Mouse (Mus musculus): ENCODE results near the gene Eci2. TPM values are rescaled to one million over a fixed set of nuclear protein-coding genes. Genes with fewer than 3 reads are reported as not detected.
A peak's percentile ranks its signal among the peaks of the same experiment; 100 is the strongest.
"Not testable (repeated sequence)": the region's sequence is repeated elsewhere in the genome, so short reads cannot be mapped to it uniquely, and the experiment has no call there.

The Eci2 gene
- polyA plus RNA-seq, 1 experiment from 2014 or later, result 119 TPM

DNA sequence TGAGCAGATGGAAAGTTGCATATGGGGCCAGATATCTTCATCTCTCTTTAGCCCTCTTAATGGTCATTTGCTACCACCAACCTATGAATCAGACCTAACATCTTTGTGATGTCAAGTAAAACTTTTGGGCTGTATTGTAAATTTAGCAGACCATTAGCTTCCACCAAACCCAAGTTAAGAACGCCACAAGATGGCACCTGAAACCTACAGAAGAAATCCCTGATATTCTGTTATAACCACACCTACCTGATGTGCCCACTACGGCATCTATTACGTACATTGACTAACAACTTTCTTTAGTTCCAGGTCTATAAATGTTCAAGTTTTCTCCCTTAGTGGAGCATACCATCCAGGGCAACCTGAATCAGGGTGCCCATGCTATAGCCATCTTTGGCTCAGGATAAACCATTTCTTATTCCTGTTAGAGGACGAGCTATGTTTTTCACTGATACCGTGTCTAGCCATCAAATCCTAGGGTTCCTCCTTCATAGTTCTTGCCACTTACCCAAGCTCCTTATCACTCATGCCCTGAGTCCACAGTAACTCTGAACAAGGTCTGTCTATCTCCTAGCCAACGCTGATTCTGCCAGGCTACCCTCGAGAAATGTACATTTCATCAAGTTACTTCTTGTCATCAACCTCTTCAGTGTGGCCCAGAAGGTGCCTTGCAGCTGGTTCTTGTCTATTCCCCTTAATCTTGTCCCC, 4.2 kb upstream of the Eci2 start:
- no peak overlapping the region for H3K4me3 ChIP-seq
- no peak overlapping the region for H3K4me2 ChIP-seq
- WGBS, result 67% methylated on average over 7 of the region's 7 CpGs
- H3K27ac ChIP-seq (replicated peaks), result no peak overlapping the region
- H3K9me3 ChIP-seq, result no peaks in the 10 kb centered on the region
- no peak overlapping the region for H3K9ac ChIP-seq
- no peaks in the 10 kb centered on the region for H3K36me3 ChIP-seq
- H3K4me1 ChIP-seq, result no peaks in the 10 kb centered on the region
- ATAC-seq (ENCODE audit: extremely low read depth, insufficient number of reproducible peaks, low FRiP score, low TSS enrichment), result no peak
- no peaks in the 10 kb centered on the region for H3K27me3 ChIP-seq (replicated peaks)

GRCm38 (mm10) chr13:35028365-35028764, 1.5 kb upstream of the Eci2 start:
- no peak overlapping the region for H3K4me3 ChIP-seq
- H3K27ac ChIP-seq (replicated peaks), result no peak overlapping the region
- 78% methylated on average over 3 of the region's 3 CpGs for WGBS
- no peaks in the 10 kb centered on the region for H3K4me1 ChIP-seq
- H3K27me3 ChIP-seq (replicated peaks), result no peaks in the 10 kb centered on the region
- H3K36me3 ChIP-seq, result no peaks in the 10 kb centered on the region
- ATAC-seq (ENCODE audit: extremely low read depth, insufficient number of reproducible peaks, low FRiP score, low TSS enrichment), result no peak
- no peaks in the 10 kb centered on the region for H3K9me3 ChIP-seq
- H3K9ac ChIP-seq, result no peak overlapping the region
- no peak overlapping the region for H3K4me2 ChIP-seq

DNA sequence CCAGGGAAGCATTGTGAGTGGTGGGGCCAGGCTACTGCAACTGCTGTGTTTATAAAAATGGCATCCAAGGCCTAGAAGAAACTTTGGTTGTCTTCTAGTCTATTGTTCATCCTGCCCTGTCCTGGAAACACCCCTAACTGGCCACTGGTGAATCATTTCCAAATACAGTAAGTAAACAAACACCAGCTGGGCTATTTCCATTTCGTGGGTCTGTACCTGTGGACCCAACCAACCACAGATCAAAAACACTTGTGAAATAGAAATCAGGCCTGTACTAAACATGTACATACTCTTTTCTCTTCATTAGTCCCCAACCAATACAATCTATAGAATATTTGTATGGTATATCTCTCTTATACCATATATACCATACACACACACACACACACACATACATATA, 3.5 kb downstream of the Eci2 start:
- not testable (repeated sequence) for H3K27me3 ChIP-seq (replicated peaks); ATAC-seq (ENCODE audit: extremely low read depth, insufficient number of reproducible peaks, low FRiP score, low TSS enrichment); H3K4me3 ChIP-seq; H3K36me3 ChIP-seq; H3K4me2 ChIP-seq; H3K4me1 ChIP-seq; H3K27ac ChIP-seq (replicated peaks); H3K9ac ChIP-seq; H3K9me3 ChIP-seq
- 54% methylated on average over 1 of the region's 1 CpGs for WGBS

DNA sequence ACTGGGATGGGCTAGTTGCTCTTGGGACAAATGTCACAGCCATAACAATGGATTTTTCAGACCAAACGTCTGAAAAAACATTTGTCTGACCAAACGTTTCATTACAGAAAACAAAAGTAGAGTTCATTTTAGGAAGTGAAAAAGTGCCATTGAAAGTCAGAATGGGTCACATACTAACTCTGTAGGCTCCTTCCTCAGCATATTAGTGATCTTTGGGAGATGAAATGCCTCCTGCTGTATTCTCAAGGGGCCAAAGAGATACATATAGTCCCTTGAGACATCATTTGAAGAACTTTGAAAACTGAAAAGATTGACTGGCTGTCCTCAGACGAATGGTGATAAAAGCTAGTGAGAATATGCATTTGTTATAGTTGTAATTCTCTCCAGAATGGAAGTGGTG, 6.5 kb downstream of the Eci2 start:
- Histone ChIP-seq H3K9me3 (no peaks in the 10 kb centered on the region), H3K9ac (no peak overlapping the region), H3K27ac (replicated peaks) (no peak overlapping the region), H3K4me2 (no peak overlapping the region), H3K4me3 (no peak overlapping the region), H3K36me3 (no peaks in the 10 kb centered on the region), H3K4me1 (no peaks in the 10 kb centered on the region), H3K27me3 (replicated peaks) (no peaks in the 10 kb centered on the region)
- no peak for ATAC-seq (ENCODE audit: extremely low read depth, insufficient number of reproducible peaks, low FRiP score, low TSS enrichment)
- 57% methylated on average over 3 of the region's 3 CpGs for WGBS

GRCm38 (mm10) chr13:35018866-35019536, 7.9 kb downstream of the Eci2 start:
- Histone ChIP-seq H3K4me2 (no peak overlapping the region), H3K9me3 (0 out of 2 replicates have a peak, but pooled peaks cover 4% of the 10 kb centered on the region), H3K36me3 (no peaks in the 10 kb centered on the region), H3K4me3 (no peak overlapping the region), H3K27ac (replicated peaks) (no peak overlapping the region), H3K9ac (no peak overlapping the region), H3K27me3 (replicated peaks) (no peaks in the 10 kb centered on the region), H3K4me1 (no peaks in the 10 kb centered on the region)
- WGBS, result 65% methylated on average over 7 of the region's 7 CpGs
- no peak for ATAC-seq (ENCODE audit: extremely low read depth, insufficient number of reproducible peaks, low FRiP score, low TSS enrichment)

DNA sequence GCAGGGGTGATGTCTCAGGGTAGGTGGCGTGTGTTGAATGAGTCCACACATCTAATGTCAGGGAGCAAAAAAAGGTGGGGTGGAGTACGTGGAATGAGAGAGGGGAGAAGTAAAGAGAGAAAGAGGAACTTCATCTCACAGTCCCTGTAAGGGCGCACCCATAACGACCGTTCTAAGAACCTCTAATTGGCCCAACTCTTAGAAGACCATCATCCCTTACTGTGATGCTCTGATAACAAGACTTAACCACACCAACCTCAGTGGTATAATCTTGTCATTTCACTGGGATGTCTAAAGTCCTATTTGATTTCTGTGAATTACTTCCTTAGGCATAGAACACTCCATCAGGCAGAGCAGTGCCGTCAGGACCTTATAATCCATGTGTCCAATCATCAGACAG, 9.5 kb downstream of the Eci2 start:
- 81% methylated on average over 6 of the region's 6 CpGs for WGBS
- H3K27ac ChIP-seq (replicated peaks), result no peak overlapping the region
- ATAC-seq (ENCODE audit: extremely low read depth, insufficient number of reproducible peaks, low FRiP score, low TSS enrichment), result no peak
- no peaks in the 10 kb centered on the region for H3K36me3 ChIP-seq
- H3K27me3 ChIP-seq (replicated peaks), result no peaks in the 10 kb centered on the region
- no peak overlapping the region for H3K4me3 ChIP-seq
- H3K4me1 ChIP-seq, result no peaks in the 10 kb centered on the region
- peaks cover 7% of the 10 kb centered on the region; the same call in 1 of the 2 replicates for H3K9me3 ChIP-seq
- H3K9ac ChIP-seq, result no peak overlapping the region
- H3K4me2 ChIP-seq, result no peak overlapping the region

DNA sequence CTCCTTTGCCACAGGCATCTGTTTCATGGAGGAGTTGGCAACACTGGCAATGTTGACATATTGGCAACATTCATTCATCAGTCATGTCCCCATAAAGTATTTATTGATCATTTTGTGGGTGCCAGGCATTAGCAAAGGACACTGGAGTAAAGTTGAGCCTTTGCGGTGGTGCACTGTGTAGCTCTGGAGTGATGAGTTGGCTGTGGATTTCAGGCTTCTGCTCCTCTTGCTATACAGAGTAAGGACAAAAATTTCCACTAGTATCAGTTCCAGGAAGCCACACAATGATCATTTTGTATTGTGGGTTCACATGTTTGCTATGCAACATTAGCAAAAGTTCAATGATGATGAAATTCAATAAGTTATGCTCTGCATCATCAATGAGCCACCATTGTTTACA, 10.8 kb downstream of the Eci2 start:
- Histone ChIP-seq H3K27ac (replicated peaks) (no peak overlapping the region), H3K4me2 (no peak overlapping the region), H3K9me3 (peaks cover 7% of the 10 kb centered on the region; the same call in 1 of the 2 replicates), H3K36me3 (no peaks in the 10 kb centered on the region), H3K4me3 (no peak overlapping the region), H3K27me3 (replicated peaks) (no peaks in the 10 kb centered on the region), H3K9ac (no peak overlapping the region), H3K4me1 (no peaks in the 10 kb centered on the region)
- WGBS, result 91% methylated on average over 1 of the region's 1 CpGs
- ATAC-seq (ENCODE audit: extremely low read depth, insufficient number of reproducible peaks, low FRiP score, low TSS enrichment), result no peak

- H3K4me2 ChIP-seq, result no peak overlapping the region
- peaks cover 32% of the 10 kb centered on the region for H3K4me1 ChIP-seq
- H3K36me3 ChIP-seq, result peaks cover 5% of the 10 kb centered on the region; the same call in 1 of the 2 replicates
- H3K9ac ChIP-seq, result no peak overlapping the region
- no peak overlapping the region for H3K27ac ChIP-seq (replicated peaks)
- H3K9me3 ChIP-seq, result 0 out of 2 replicates have a peak, but pooled peaks cover 4% of the 10 kb centered on the region
- no peak overlapping the region for H3K4me3 ChIP-seq
- no peaks in the 10 kb centered on the region for H3K27me3 ChIP-seq (replicated peaks)
- WGBS, result 52% methylated on average over 2 of the region's 2 CpGs
- ATAC-seq (ENCODE audit: extremely low read depth, insufficient number of reproducible peaks, low FRiP score, low TSS enrichment), result no peak
Measured at GRCm38 (mm10) chr13:34995925-34996324, 31.0 kb downstream of the Eci2 start.

- peak; percentile 95 for ATAC-seq (ENCODE audit: extremely low read depth, insufficient number of reproducible peaks, low FRiP score, low TSS enrichment)
- peak overlapping the region; percentile 61 for H3K4me3 ChIP-seq
- H3K36me3 ChIP-seq, result peaks cover 20% of the 10 kb centered on the region
- 0 out of 2 replicates have a peak, but pooled peaks cover 4% of the 10 kb centered on the region for H3K9me3 ChIP-seq
- H3K27me3 ChIP-seq (replicated peaks), result no peaks in the 10 kb centered on the region
- peak overlapping the region; percentile 74 for H3K4me2 ChIP-seq
- H3K4me1 ChIP-seq, result peaks cover 32% of the 10 kb centered on the region
- peak overlapping the region; percentile 83 for H3K9ac ChIP-seq
- peak overlapping the region; percentile 79 for H3K27ac ChIP-seq (replicated peaks)
- under 1% methylated on average over 33 of the region's 33 CpGs for WGBS
Measured at GRCm38 (mm10) chr13:34993983-34994811, 32.7 kb downstream of the Eci2 start.

DNA sequence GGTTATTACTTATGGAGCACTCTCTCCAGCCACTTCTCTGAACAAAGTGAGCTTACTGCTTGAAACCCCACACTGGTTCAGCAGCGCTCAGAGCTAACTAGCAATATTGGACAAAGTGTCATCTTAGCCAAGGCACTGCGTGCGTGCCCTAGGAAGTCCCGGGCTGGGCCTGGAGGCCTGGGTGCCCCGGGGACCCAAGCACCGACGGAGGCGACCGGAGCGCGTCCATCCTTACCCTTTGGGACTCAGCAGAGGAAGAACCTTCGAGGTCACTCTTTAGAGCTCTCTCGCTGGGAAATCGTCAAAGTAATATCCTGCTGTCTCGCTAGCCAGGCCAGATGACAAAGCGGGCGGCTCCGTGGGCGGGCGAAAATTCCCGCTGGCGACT, 33.3 kb downstream of the Eci2 start:
- peak; percentile 32 for ATAC-seq (ENCODE audit: extremely low read depth, insufficient number of reproducible peaks, low FRiP score, low TSS enrichment)
- Histone ChIP-seq H3K4me2 (peak overlapping the region; percentile 74), H3K9ac (peak overlapping the region; percentile 83), H3K27ac (replicated peaks) (peak overlapping the region; percentile 79), H3K36me3 (peaks cover 26% of the 10 kb centered on the region), H3K4me3 (peak overlapping the region; percentile 61), H3K27me3 (replicated peaks) (no peaks in the 10 kb centered on the region), H3K9me3 (0 out of 2 replicates have a peak, but pooled peaks cover 2% of the 10 kb centered on the region), H3K4me1 (peaks cover 32% of the 10 kb centered on the region)
- 1% methylated on average over 22 of the region's 22 CpGs for WGBS

GRCm38 (mm10) chr13:34993085-34993484, 33.8 kb downstream of the Eci2 start:
- WGBS, result 69% methylated on average over 4 of the region's 4 CpGs
- Histone ChIP-seq H3K4me3 (peak overlapping the region; percentile 61), H3K27me3 (replicated peaks) (no peaks in the 10 kb centered on the region), H3K27ac (replicated peaks) (peak overlapping the region; percentile 79), H3K9ac (peak overlapping the region; percentile 83), H3K4me2 (peak overlapping the region; percentile 74), H3K9me3 (no peaks in the 10 kb centered on the region), H3K36me3 (peaks cover 31% of the 10 kb centered on the region), H3K4me1 (peaks cover 32% of the 10 kb centered on the region)
- no peak for ATAC-seq (ENCODE audit: extremely low read depth, insufficient number of reproducible peaks, low FRiP score, low TSS enrichment)

All from heart, embryonic 13.5 days (tissue).